Mouse (Mus musculus): ENCODE measurements around the gene Lsm2. TPM values are rescaled to one million over a fixed set of nuclear protein-coding genes. Genes with fewer than 3 reads are reported as not detected.
"Not testable (repeated sequence)": the region's sequence is repeated elsewhere in the genome, so short reads cannot be mapped to it uniquely, and the experiment has no call there.

Gene Lsm2
- polyA plus RNA-seq, 1 experiment from 2014 or later = 151 TPM

- not testable (repeated sequence) for H3K9ac ChIP-seq (ENCODE audit: low read depth, low read length); H3K9me3 ChIP-seq (ENCODE audit: control insufficient read depth, low read length); H3K36me3 ChIP-seq (ENCODE audit: control insufficient read depth, insufficient read depth, low read length); H3K27ac ChIP-seq (replicated peaks; ENCODE audit: low read depth, low read length); H3K4me1 ChIP-seq (ENCODE audit: control insufficient read depth, insufficient read depth, low read length); DNase-seq (ENCODE audit: low spot score)
- Histone ChIP-seq H3K4me3 (ENCODE audit: low read depth, low read length) (peak overlapping the region; percentile 36), H3K4me2 (ENCODE audit: low read depth, low read length) (peak overlapping the region; percentile 64), H3K27me3 (replicated peaks; ENCODE audit: control insufficient read depth, insufficient read depth, low read length) (peaks cover 21% of the 10 kb centered on the region)
- peak; percentile 53 for ATAC-seq (ENCODE audit: low read depth)
- WGBS = no CpG with 5 or more reads among the region's 43 CpGs
These were observed 10.0 kb upstream of the Lsm2 start for GRCm38 (mm10) chr17:34971694-34972068.

- Histone ChIP-seq H3K4me3 (ENCODE audit: low read depth, low read length) (peak within 1 kb of the TSS; percentile 36), H3K4me2 (ENCODE audit: low read depth, low read length) (peak within 1 kb of the TSS; percentile 64), H3K9ac (ENCODE audit: low read depth, low read length) (peak within 1 kb of the TSS; percentile 47), H3K27me3 (replicated peaks; ENCODE audit: control insufficient read depth, insufficient read depth, low read length) (peaks cover 21% of the 10 kb centered on the region)
- DNase-seq (ENCODE audit: low spot score) (peak; percentile 87), ATAC-seq (ENCODE audit: low read depth) (peak; percentile 97)
- H3K36me3 ChIP-seq (ENCODE audit: control insufficient read depth, insufficient read depth, low read length); H3K27ac ChIP-seq (replicated peaks; ENCODE audit: low read depth, low read length); H3K9me3 ChIP-seq (ENCODE audit: control insufficient read depth, low read length); H3K4me1 ChIP-seq (ENCODE audit: control insufficient read depth, insufficient read depth, low read length): not testable (repeated sequence)
- WGBS = 0% methylated on average over 20 of the region's 33 CpGs
These were observed 9.5 kb upstream of the Lsm2 start, which contains the start of the genes Hspa1a and Hspa1l for GRCm38 (mm10) chr17:34972069-34972749. Hspa1a (minus strand) TSS chr17:34972156. Hspa1l (plus strand) TSS chr17:34972703.

GRCm38 (mm10) chr17:34975581-34976492 is 5.8 kb upstream of the Lsm2 start:
- H3K9me3 ChIP-seq (ENCODE audit: control insufficient read depth, low read length) = no peaks in the 10 kb centered on the region
- H3K9ac ChIP-seq (ENCODE audit: low read depth, low read length) = no peak overlapping the region
- H3K4me2 ChIP-seq (ENCODE audit: low read depth, low read length) = no peak overlapping the region
- H3K27me3 ChIP-seq (replicated peaks; ENCODE audit: control insufficient read depth, insufficient read depth, low read length) = no peaks in the 10 kb centered on the region
- H3K36me3 ChIP-seq (ENCODE audit: control insufficient read depth, insufficient read depth, low read length) = no peaks in the 10 kb centered on the region
- ATAC-seq (ENCODE audit: low read depth) (no peak), DNase-seq (ENCODE audit: low spot score) (no peak)
- H3K4me1 ChIP-seq (ENCODE audit: control insufficient read depth, insufficient read depth, low read length) = peaks cover 5% of the 10 kb centered on the region; the same call in 1 of the 2 replicates
- H3K27ac ChIP-seq (replicated peaks; ENCODE audit: low read depth, low read length) = no peak overlapping the region
- WGBS = 82% methylated on average over 3 of the region's 3 CpGs
- no peak overlapping the region for H3K4me3 ChIP-seq (ENCODE audit: low read depth, low read length)

- no peak overlapping the region for H3K4me2 ChIP-seq (ENCODE audit: low read depth, low read length)
- ATAC-seq (ENCODE audit: low read depth) (no peak), DNase-seq (ENCODE audit: low spot score) (no peak)
- H3K9ac ChIP-seq (ENCODE audit: low read depth, low read length) = no peak overlapping the region
- no peaks in the 10 kb centered on the region for H3K9me3 ChIP-seq (ENCODE audit: control insufficient read depth, low read length)
- WGBS = 93% methylated on average over 20 of the region's 20 CpGs
- no peak overlapping the region for H3K27ac ChIP-seq (replicated peaks; ENCODE audit: low read depth, low read length)
- H3K27me3 ChIP-seq (replicated peaks; ENCODE audit: control insufficient read depth, insufficient read depth, low read length) = no peaks in the 10 kb centered on the region
- H3K4me3 ChIP-seq (ENCODE audit: low read depth, low read length) = no peak overlapping the region
- H3K4me1 ChIP-seq (ENCODE audit: control insufficient read depth, insufficient read depth, low read length) = peaks cover 7% of the 10 kb centered on the region; the same call in 1 of the 2 replicates
- H3K36me3 ChIP-seq (ENCODE audit: control insufficient read depth, insufficient read depth, low read length) = no peaks in the 10 kb centered on the region
These were observed 4.7 kb upstream of the Lsm2 start for GRCm38 (mm10) chr17:34977000-34977399.

GRCm38 (mm10) chr17:34978239-34978638 is 3.4 kb upstream of the Lsm2 start:
- no peak for DNase-seq (ENCODE audit: low spot score)
- H3K36me3 ChIP-seq (ENCODE audit: control insufficient read depth, insufficient read depth, low read length) = peaks cover 1% of the 10 kb centered on the region; the same call in 1 of the 2 replicates
- H3K9ac ChIP-seq (ENCODE audit: low read depth, low read length) = no peak overlapping the region
- H3K9me3 ChIP-seq (ENCODE audit: control insufficient read depth, low read length) = no peaks in the 10 kb centered on the region
- WGBS = 88% methylated on average over 27 of the region's 27 CpGs
- no peaks in the 10 kb centered on the region for H3K27me3 ChIP-seq (replicated peaks; ENCODE audit: control insufficient read depth, insufficient read depth, low read length)
- no peak overlapping the region for H3K27ac ChIP-seq (replicated peaks; ENCODE audit: low read depth, low read length)
- no peak overlapping the region for H3K4me2 ChIP-seq (ENCODE audit: low read depth, low read length)
- no peak overlapping the region for H3K4me3 ChIP-seq (ENCODE audit: low read depth, low read length)
- ATAC-seq (ENCODE audit: low read depth) = no peak
- H3K4me1 ChIP-seq (ENCODE audit: control insufficient read depth, insufficient read depth, low read length) = peaks cover 6% of the 10 kb centered on the region

- H3K4me1 ChIP-seq (ENCODE audit: control insufficient read depth, insufficient read depth, low read length) = peaks cover 6% of the 10 kb centered on the region
- DNase-seq (ENCODE audit: low spot score) (no peak), ATAC-seq (ENCODE audit: low read depth) (no peak)
- peaks cover 5% of the 10 kb centered on the region for H3K36me3 ChIP-seq (ENCODE audit: control insufficient read depth, insufficient read depth, low read length)
- 84% methylated on average over 4 of the region's 4 CpGs for WGBS
- no peak overlapping the region for H3K27ac ChIP-seq (replicated peaks; ENCODE audit: low read depth, low read length)
- no peak overlapping the region for H3K4me2 ChIP-seq (ENCODE audit: low read depth, low read length)
- no peak overlapping the region for H3K9ac ChIP-seq (ENCODE audit: low read depth, low read length)
- H3K27me3 ChIP-seq (replicated peaks; ENCODE audit: control insufficient read depth, insufficient read depth, low read length) = no peaks in the 10 kb centered on the region
- no peaks in the 10 kb centered on the region for H3K9me3 ChIP-seq (ENCODE audit: control insufficient read depth, low read length)
- H3K4me3 ChIP-seq (ENCODE audit: low read depth, low read length) = no peak overlapping the region
These were observed 2.0 kb upstream of the Lsm2 start for GRCm38 (mm10) chr17:34979631-34980030.

DNA sequence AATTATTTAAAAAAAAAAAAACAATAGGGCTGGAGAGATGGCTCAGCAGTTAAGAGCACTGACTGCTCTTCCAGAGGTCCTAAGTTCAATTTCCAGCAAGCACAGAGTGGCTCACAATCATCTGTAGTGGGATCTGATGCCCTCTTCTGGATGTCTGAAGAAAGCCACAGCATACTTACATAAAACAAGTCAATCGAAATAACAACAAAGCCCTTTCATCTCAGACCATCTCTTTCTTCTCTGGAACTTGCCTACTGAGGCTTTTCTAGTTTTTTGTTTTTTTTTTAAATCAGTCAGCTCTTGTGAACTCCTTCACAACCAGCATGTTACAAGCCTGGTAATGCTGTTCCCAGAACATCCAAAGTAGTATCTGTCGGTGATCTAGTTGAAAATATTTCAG is 1.0 kb upstream of the Lsm2 start:
- no peak for ATAC-seq (ENCODE audit: low read depth)
- peak overlapping the region; percentile 93 for H3K4me2 ChIP-seq (ENCODE audit: low read depth, low read length)
- 12% methylated on average over 2 of the region's 2 CpGs for WGBS
- H3K36me3 ChIP-seq (ENCODE audit: control insufficient read depth, insufficient read depth, low read length) = peaks cover 15% of the 10 kb centered on the region
- no peaks in the 10 kb centered on the region for H3K9me3 ChIP-seq (ENCODE audit: control insufficient read depth, low read length)
- peak overlapping the region; percentile 97; the same call in 1 of the 2 replicates for H3K27ac ChIP-seq (replicated peaks; ENCODE audit: low read depth, low read length)
- peak overlapping the region; percentile 83 for H3K4me3 ChIP-seq (ENCODE audit: low read depth, low read length)
- peaks cover 6% of the 10 kb centered on the region for H3K4me1 ChIP-seq (ENCODE audit: control insufficient read depth, insufficient read depth, low read length)
- no peaks in the 10 kb centered on the region for H3K27me3 ChIP-seq (replicated peaks; ENCODE audit: control insufficient read depth, insufficient read depth, low read length)
- H3K9ac ChIP-seq (ENCODE audit: low read depth, low read length) = peak overlapping the region; percentile 90
- peak; percentile 84 for DNase-seq (ENCODE audit: low spot score)

DNA sequence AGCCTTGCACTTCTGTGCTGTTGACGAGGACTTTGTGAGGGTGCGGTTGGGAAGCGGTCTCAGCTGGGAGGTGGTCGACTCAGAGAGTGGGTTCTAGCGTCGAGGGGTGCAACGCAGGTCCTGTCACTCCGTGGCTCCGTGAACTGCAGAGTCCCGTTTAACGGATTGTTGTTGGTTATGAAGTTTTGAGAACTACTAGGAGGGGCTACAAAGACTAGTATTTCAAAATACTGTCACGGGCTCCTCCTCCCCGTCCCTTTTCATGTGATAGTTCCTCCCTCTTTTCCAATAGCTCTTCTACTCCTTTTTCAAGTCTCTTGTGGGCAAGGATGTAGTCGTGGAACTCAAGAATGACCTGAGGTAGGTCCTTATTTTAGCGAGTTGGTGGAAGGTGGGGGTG is 666 bp downstream of the Lsm2 start:
- no peaks in the 10 kb centered on the region for H3K27me3 ChIP-seq (replicated peaks; ENCODE audit: control insufficient read depth, insufficient read depth, low read length)
- 0% methylated on average over 15 of the region's 15 CpGs for WGBS
- H3K36me3 ChIP-seq (ENCODE audit: control insufficient read depth, insufficient read depth, low read length) = peaks cover 27% of the 10 kb centered on the region
- H3K4me3 ChIP-seq (ENCODE audit: low read depth, low read length) = peak overlapping the region; percentile 83
- peak overlapping the region; percentile 90 for H3K9ac ChIP-seq (ENCODE audit: low read depth, low read length)
- DNase-seq (ENCODE audit: low spot score) = no peak
- H3K4me1 ChIP-seq (ENCODE audit: control insufficient read depth, insufficient read depth, low read length) = peaks cover 6% of the 10 kb centered on the region
- H3K4me2 ChIP-seq (ENCODE audit: low read depth, low read length) = peak overlapping the region; percentile 93
- peak overlapping the region; percentile 97 for H3K27ac ChIP-seq (replicated peaks; ENCODE audit: low read depth, low read length)
- no peak for ATAC-seq (ENCODE audit: low read depth)
- H3K9me3 ChIP-seq (ENCODE audit: control insufficient read depth, low read length) = no peaks in the 10 kb centered on the region
